Mouse (Mus musculus) layer of hippocampus, adult 2 months (tissue): ENCODE results near the gene Cldn34b4. TPM values are rescaled to one million over a fixed set of nuclear protein-coding genes. Genes with fewer than 3 reads are reported as not detected.

Experiments
- DNase-seq, 2 experiments: peaks; one replicate each; pipeline ENCODE4 v3.0.0; 2022; ENCODE audit warnings: low spot score in 2 of 2
- H3K27ac ChIP-seq: fragments of 200-600 bp; 2 replicates; pipeline ENCODE4 v1.8.1; 2022
- H3K4me3 ChIP-seq: fragments of 200-600 bp; 2 replicates; pipeline ENCODE4 v1.8.1; 2022; ENCODE audit warnings: mild to moderate bottlenecking
- CTCF ChIP-seq: fragments of 200-600 bp; conservative IDR thresholded peaks from 2 replicates; pipeline ENCODE4 v1.8.1; 2022; ENCODE audit warnings: antibody characterized with exemption, mild to moderate bottlenecking, moderate library complexity
- long read RNA-seq, 2 experiments: library from polyadenylated mRNA; stranded (forward); transcript quantifications; one replicate each; pipeline ENCODE4 v2.0.0; 2021; ENCODE audit warnings: borderline mapping rate in 2 of 2
- total RNA-seq, 2 experiments: library from RNA; stranded (reverse); gene quantifications; 2 replicates each; pipeline ENCODE4 v1.2.3; 2021

Cldn34b4 gene
- not detected for total RNA-seq
- long read RNA-seq, experiment 1 = 0 reads
- long read RNA-seq, experiment 2 = 0 reads

DNA sequence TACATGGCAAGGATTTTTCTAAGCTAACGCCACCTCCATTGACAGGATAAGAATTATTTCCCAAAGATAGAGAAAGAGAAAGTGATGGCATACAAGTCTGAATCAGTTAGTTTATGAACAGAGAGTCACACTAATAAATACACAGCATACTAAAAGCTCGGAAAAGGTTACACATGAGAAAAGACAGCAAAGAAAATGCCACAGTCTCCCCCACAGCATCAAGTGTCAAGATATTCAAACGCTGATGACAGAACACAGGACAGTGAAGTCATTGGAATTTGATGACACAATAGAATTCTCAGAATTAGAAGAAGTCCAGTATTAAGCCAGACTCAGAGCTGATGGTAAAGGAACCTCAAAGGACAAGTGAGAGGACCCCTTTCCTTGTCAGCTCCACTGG lies at the start of gene Cldn34b4:
Gene Cldn34b4, plus strand, starts transcription at position 301 of the 400 bp plus-strand sequence.
- Histone ChIP-seq H3K4me3 (no peak within 1 kb of the TSS), H3K27ac (no peak within 1 kb of the TSS)
- no peak for DNase-seq
- TF ChIP-seq CTCF = no peak

Other genes with a start within 250 kb of the Cldn34b4 start
- gene Cldn34b3, start 129.0 kb upstream of the Cldn34b4 start, total RNA-seq = not detected
- not detected for gene Cldn34d, start 209.6 kb downstream of the Cldn34b4 start, total RNA-seq